Mouse (Mus musculus): ENCODE data around the gene Myh9. TPM values are rescaled to one million over a fixed set of nuclear protein-coding genes. Genes with fewer than 3 reads are reported as not detected.
A peak's percentile ranks its signal among the peaks of the same experiment; 100 is the strongest.
"Not testable (repeated sequence)": the region's sequence is repeated elsewhere in the genome, so short reads cannot be mapped to it uniquely, and the experiment has no call there.

Myh9 gene
- total RNA-seq, 2 experiments from 2014 or later, result 96.9 to 111 TPM

GRCm38 (mm10) chr15:77873564-77873963 lies 31.6 kb upstream of the Myh9 start:
- no peak for DNase-seq
- intact Hi-C loops (cut with DNase I; ENCODE audit: low total_unique reads), result no loop called here

- DNase-seq, result no peak
- intact Hi-C loops (cut with DNase I; ENCODE audit: low total_unique reads), result no loop called here
These were observed 31.0 kb upstream of the Myh9 start for GRCm38 (mm10) chr15:77872996-77873395.

- intact Hi-C loops (cut with DNase I; ENCODE audit: low total_unique reads), result no loop called here
- DNase-seq, result no peak
These were observed 26.4 kb upstream of the Myh9 start for GRCm38 (mm10) chr15:77868340-77868739.

- DNase-seq; intact Hi-C loops (cut with DNase I; ENCODE audit: low total_unique reads): not testable (repeated sequence)
These were observed 25.4 kb upstream of the Myh9 start for GRCm38 (mm10) chr15:77867231-77867968.

GRCm38 (mm10) chr15:77866583-77867220 lies 24.7 kb upstream of the Myh9 start:
- DNase-seq, result no peak
- intact Hi-C loops (cut with DNase I; ENCODE audit: low total_unique reads), result no loop called here

- intact Hi-C loops (cut with DNase I; ENCODE audit: low total_unique reads), result no loop called here
- DNase-seq, result no peak
These were observed 22.2 kb upstream of the Myh9 start for GRCm38 (mm10) chr15:77864063-77864758.

- intact Hi-C loops (cut with DNase I; ENCODE audit: low total_unique reads), result no loop called here
- no peak for DNase-seq
These were observed 21.3 kb upstream of the Myh9 start for GRCm38 (mm10) chr15:77862991-77863972.

- no peak for DNase-seq
- intact Hi-C loops (cut with DNase I; ENCODE audit: low total_unique reads), result no loop called here
These were observed 18.2 kb upstream of the Myh9 start for GRCm38 (mm10) chr15:77860081-77860665.

GRCm38 (mm10) chr15:77857662-77858156 lies 15.7 kb upstream of the Myh9 start:
- DNase-seq, result peak; percentile 53
- intact Hi-C loops (cut with DNase I; ENCODE audit: low total_unique reads), result no loop called here

- intact Hi-C loops (cut with DNase I; ENCODE audit: low total_unique reads), result no loop called here
- no peak for DNase-seq
These were observed 14.6 kb upstream of the Myh9 start for GRCm38 (mm10) chr15:77856541-77856940.

GRCm38 (mm10) chr15:77855301-77855700 lies 13.3 kb upstream of the Myh9 start:
- intact Hi-C loops (cut with DNase I; ENCODE audit: low total_unique reads), result no loop called here
- no peak for DNase-seq

GRCm38 (mm10) chr15:77852001-77852400 lies 10.0 kb upstream of the Myh9 start:
- DNase-seq, result no peak
- intact Hi-C loops (cut with DNase I; ENCODE audit: low total_unique reads), result no loop called here

GRCm38 (mm10) chr15:77851136-77851535 lies 9.2 kb upstream of the Myh9 start:
- intact Hi-C loops (cut with DNase I; ENCODE audit: low total_unique reads), result no loop called here
- DNase-seq, result peak; percentile 45

- intact Hi-C loops (cut with DNase I; ENCODE audit: low total_unique reads), result no loop called here
- DNase-seq, result no peak
These were observed 7.7 kb upstream of the Myh9 start for GRCm38 (mm10) chr15:77849572-77850229.

- no peak for DNase-seq
- intact Hi-C loops (cut with DNase I; ENCODE audit: low total_unique reads), result no loop called here
These were observed 7.1 kb upstream of the Myh9 start for GRCm38 (mm10) chr15:77849039-77849436.

- no peak for DNase-seq
- intact Hi-C loops (cut with DNase I; ENCODE audit: low total_unique reads), result no loop called here
These were observed 6.6 kb upstream of the Myh9 start for GRCm38 (mm10) chr15:77848415-77849038.

GRCm38 (mm10) chr15:77847826-77848225 lies 5.9 kb upstream of the Myh9 start:
- intact Hi-C loops (cut with DNase I; ENCODE audit: low total_unique reads), result no loop called here
- DNase-seq, result no peak

- intact Hi-C loops (cut with DNase I; ENCODE audit: low total_unique reads), result no loop called here
- DNase-seq, result no peak
These were observed 5.1 kb upstream of the Myh9 start for GRCm38 (mm10) chr15:77847108-77847507.
